In genomic region chr2:130776610-130777009, GRCm38 (mm10) we compare ENCODE assay signal across 21 mouse cellular contexts.
DNase-seq lines count a peak whose midpoint lies in the region; ATAC-seq and TF ChIP-seq lines count a peak whose summit lies in the region.
"Had no signal": no experiment of that assay in that cellular context is flagged by ENCODE, and none has a peak within 500 bp of the region (broad histone marks: within the 10 kb centered on the region; RNA-seq: fewer than 3 reads in every experiment).

No protein-coding gene starts in this region.

- DNase-seq in heart, adult 2 months = no peak
- peak; percentile 59 for DNase-seq in heart, postnatal 0 days (ENCODE audit: low spot score)
- DNase-seq in heart, postnatal 4 days = peak; percentile 33
- peak; percentile 8 to 36 for DNase-seq in lung, postnatal 4 days
- no peak for DNase-seq in retina, postnatal 1 day
- DNase-seq: adrenal gland, adult 2 months; B cell, adult 2 months; cerebellum, adult 11 months; cerebellum, adult 9-11 months; gastrocnemius, postnatal 25 days; kidney, adult 8-10 months; layer of hippocampus, postnatal 36 days; right cerebral cortex, adult 18-20 months had no signal

- intact Hi-C loops in heart, adult 2 months (cut with DNase I) = no loop called here

- TF ChIP-seq POLR2A in heart, adult 2 months (IDR thresholded peaks at IDR 0.05; ENCODE audit: insufficient read depth, low read depth, low read length) = no peak

- no peak for TF ChIP-seq CTCF in heart, adult 2 months (IDR thresholded peaks at IDR 0.05)
- TF ChIP-seq CTCF in heart, postnatal 0 days (IDR thresholded peaks at IDR 0.05; ENCODE audit: low read depth) = no peak

- no peaks in the 10 kb centered on the region for H3K9me3 ChIP-seq in heart, embryonic 15.5 days (replicated peaks)
- H3K9me3 ChIP-seq in heart, postnatal 0 days (replicated peaks; ENCODE audit: control insufficient read depth, low read length) = no peaks in the 10 kb centered on the region
- H3K9me3 ChIP-seq: embryonic facial prominence, embryonic 10.5 days; forebrain, embryonic 15.5 days; heart, embryonic 13.5 days; hindbrain, embryonic 13.5 days; stomach, embryonic 15.5 days had no signal

- H3K4me3 ChIP-seq in heart, embryonic 15.5 days = no peak overlapping the region
- no peak overlapping the region for H3K4me3 ChIP-seq in heart, adult 2 months
- no peak overlapping the region for H3K4me3 ChIP-seq in heart, postnatal 0 days (ENCODE audit: low read depth, low read length)
- H3K4me3 ChIP-seq: embryonic facial prominence, embryonic 10.5 days; forebrain, embryonic 15.5 days; heart, embryonic 13.5 days; hindbrain, embryonic 13.5 days; stomach, embryonic 15.5 days had no signal

- no peaks in the 10 kb centered on the region for H3K27me3 ChIP-seq in heart, embryonic 15.5 days
- no peaks in the 10 kb centered on the region for H3K27me3 ChIP-seq in heart, adult 2 months (ENCODE audit: control insufficient read depth, insufficient read depth, low read length)
- H3K27me3 ChIP-seq in heart, postnatal 0 days (ENCODE audit: control insufficient read depth, insufficient read depth, low read length) = no peaks in the 10 kb centered on the region
- H3K27me3 ChIP-seq: forebrain, embryonic 15.5 days; heart, embryonic 13.5 days; hindbrain, embryonic 13.5 days; stomach, embryonic 15.5 days had no signal

- H3K9ac ChIP-seq in heart, embryonic 15.5 days = no peak overlapping the region
- no peak overlapping the region for H3K9ac ChIP-seq in heart, adult 2 months (ENCODE audit: low read depth, low read length)
- H3K9ac ChIP-seq in heart, postnatal 0 days (replicated peaks; ENCODE audit: low read depth, low read length) = no peak overlapping the region
- H3K9ac ChIP-seq: forebrain, embryonic 15.5 days; heart, embryonic 13.5 days; hindbrain, embryonic 13.5 days; stomach, embryonic 15.5 days had no signal

- TF ChIP-seq EP300 in heart, adult 2 months (IDR thresholded peaks at IDR 0.05; ENCODE audit: insufficient read depth, low read depth, low read length) = no peak
- no peak for TF ChIP-seq EP300 in heart, postnatal 0 days (IDR thresholded peaks at IDR 0.05; ENCODE audit: low read depth)

- no peaks in the 10 kb centered on the region for H3K79me2 ChIP-seq in heart, adult 2 months (replicated peaks; ENCODE audit: control insufficient read depth, insufficient read depth, low read length)

- WGBS in heart, embryonic 15.5 days = 75% methylated on average over 7 of the region's 7 CpGs
- WGBS in heart, adult 2 months = 58% methylated on average over 7 of the region's 7 CpGs
- 82% methylated on average over 7 of the region's 7 CpGs for WGBS in heart, postnatal 0 days

- no peaks in the 10 kb centered on the region for H3K4me1 ChIP-seq in heart, embryonic 15.5 days (replicated peaks)
- no peaks in the 10 kb centered on the region for H3K4me1 ChIP-seq in heart, adult 2 months (ENCODE audit: control insufficient read depth, insufficient read depth, low read length)
- no peaks in the 10 kb centered on the region for H3K4me1 ChIP-seq in heart, postnatal 0 days (ENCODE audit: control insufficient read depth, insufficient read depth)
- H3K4me1 ChIP-seq: embryonic facial prominence, embryonic 10.5 days; forebrain, embryonic 15.5 days; heart, embryonic 13.5 days; hindbrain, embryonic 13.5 days; stomach, embryonic 15.5 days had no signal

- no peak overlapping the region for H3K4me2 ChIP-seq in heart, embryonic 15.5 days
- H3K4me2 ChIP-seq in heart, postnatal 0 days (ENCODE audit: low read depth, low read length) = no peak overlapping the region
- H3K4me2 ChIP-seq: forebrain, embryonic 15.5 days; heart, embryonic 13.5 days; hindbrain, embryonic 13.5 days; midbrain, embryonic 11.5 days; stomach, embryonic 15.5 days had no signal

- ATAC-seq in heart, embryonic 15.5 days (replicated peaks; ENCODE audit: insufficient number of reproducible peaks, insufficient read depth, low FRiP score, low read depth) = peak; percentile 62; the same call in 1 of the 2 replicates
- ATAC-seq in heart, postnatal 0 days (ENCODE audit: insufficient read depth, low read depth) = peak; percentile 63
- ATAC-seq in CD4-positive, CD25-positive, alpha-beta regulatory T cell, adult 4 months = no peak
- ATAC-seq: forebrain, embryonic 15.5 days had no signal

- peaks cover 84% of the 10 kb centered on the region for H3K36me3 ChIP-seq in heart, embryonic 15.5 days
- H3K36me3 ChIP-seq in heart, adult 2 months (ENCODE audit: control insufficient read depth, insufficient read depth, low read length) = peaks cover 2% of the 10 kb centered on the region
- H3K36me3 ChIP-seq in heart, postnatal 0 days (replicated peaks; ENCODE audit: control insufficient read depth, insufficient read depth, low read length) = peaks cover 95% of the 10 kb centered on the region

- H3K27ac ChIP-seq in heart, embryonic 15.5 days = no peak overlapping the region
- no peak overlapping the region for H3K27ac ChIP-seq in heart, adult 2 months
- H3K27ac ChIP-seq in heart, postnatal 0 days (ENCODE audit: low read depth) = no peak overlapping the region
- H3K27ac ChIP-seq: embryonic facial prominence, embryonic 10.5 days; forebrain, embryonic 15.5 days; hindbrain, embryonic 13.5 days; stomach, embryonic 15.5 days had no signal

Comparison
In these comparisons a context has a peak if more than half of its experiments do, and no peak if none do; other contexts are left out.
1. DNase-seq: peak in heart, postnatal 0 days (single experiment), heart, postnatal 4 days (single experiment) and lung, postnatal 4 days (2 of 2); none in heart, adult 2 months (0 of 2) and retina, postnatal 1 day (single experiment).